Mouse (Mus musculus): ENCODE results near the gene Draxin.

The Draxin gene

DNA sequence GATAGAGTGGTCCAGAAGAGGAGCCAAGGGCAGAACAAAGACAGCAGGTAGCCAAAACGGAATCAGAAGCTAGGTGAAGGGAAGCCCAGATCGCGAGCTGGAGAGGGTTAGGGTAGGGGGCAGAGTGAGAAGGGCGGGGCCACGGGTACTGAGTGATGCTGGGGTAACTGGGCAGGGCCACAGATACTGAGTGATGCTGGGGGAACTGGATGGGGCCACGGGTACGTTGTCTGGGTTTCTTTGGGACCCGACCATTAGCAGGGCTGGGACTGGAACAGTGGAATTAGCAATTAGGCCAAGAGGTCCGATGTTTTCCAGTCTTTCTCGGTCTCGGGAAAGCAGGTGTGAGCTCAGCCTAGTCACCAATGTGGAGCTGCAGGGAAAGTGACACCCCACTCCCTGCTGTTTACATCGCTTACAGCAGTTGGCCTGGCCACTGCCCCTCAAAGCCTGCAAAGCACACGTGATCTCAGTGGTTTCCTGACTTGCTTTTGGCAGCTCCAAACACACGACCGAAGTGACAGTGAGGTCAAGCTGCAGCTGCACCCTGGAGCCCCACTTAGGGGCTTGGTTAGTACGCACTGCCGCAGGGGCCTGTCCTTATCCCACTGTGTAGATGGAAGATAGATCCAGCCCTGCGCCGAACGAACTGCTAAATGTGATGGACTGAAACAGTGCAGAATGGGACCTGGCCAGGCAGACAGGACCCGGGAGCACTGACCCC is 47.2 kb downstream of the Draxin start:
- no peak for DNase-seq (ENCODE audit: low read depth)

DNA sequence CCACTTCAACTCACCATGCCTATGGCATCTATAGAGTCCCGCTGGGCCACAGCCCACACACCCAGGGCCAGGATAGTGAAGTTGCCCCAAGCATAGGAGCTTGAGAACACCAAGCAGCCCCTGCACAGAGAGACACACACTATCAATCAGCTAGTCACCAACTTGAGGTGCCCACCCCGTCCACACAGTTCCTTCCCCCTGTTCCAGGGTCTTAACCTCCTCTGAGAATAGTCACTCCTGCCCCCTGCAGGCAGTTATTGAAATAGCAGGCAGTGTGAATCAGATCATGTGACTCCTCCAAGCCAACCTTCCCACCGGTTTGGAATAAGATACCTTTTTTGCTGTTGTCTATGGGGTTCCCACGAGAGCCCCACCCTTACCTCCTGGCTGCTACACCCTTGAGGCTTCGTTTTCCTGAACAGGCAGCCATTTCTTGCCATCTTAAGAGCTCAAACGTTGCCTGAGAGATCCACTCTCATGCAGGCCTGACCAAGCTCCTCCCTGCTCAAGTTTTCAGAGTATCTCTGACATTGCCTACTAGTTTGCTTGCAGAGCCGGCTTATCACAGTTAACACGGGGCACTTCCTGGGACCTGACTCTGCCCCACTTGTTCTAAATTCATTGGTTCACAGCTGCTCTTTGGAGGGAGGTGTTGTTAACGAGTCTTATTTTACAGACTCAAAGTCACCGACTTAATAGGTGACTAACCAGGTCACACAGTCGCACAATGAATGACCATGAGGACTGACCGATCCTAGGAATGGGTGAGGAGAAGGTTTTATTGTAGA is 48.0 kb downstream of the Draxin start:
- no peak for DNase-seq (ENCODE audit: low read depth)

DNA sequence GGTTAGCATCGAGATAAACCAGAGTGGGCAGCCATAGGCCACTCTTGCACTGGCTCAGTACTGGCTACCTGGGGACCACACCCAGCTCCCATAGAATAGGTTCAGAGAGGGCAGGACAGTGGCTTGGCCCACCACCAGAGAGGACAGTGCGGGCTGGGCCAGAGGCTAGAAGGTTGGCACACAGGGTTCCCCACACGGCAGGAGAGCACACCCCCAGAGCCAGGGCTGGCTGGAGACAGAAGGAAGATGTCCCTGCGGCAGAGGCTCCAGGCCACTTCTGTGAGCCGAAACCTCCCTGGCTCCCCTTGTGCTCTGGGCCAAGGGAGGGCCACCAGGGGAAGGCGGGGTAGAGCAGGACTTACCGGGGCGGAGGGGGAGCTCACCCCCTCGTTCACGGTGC is 49.3 kb downstream of the Draxin start:
- DNase-seq (ENCODE audit: low read depth), result no peak

DNA sequence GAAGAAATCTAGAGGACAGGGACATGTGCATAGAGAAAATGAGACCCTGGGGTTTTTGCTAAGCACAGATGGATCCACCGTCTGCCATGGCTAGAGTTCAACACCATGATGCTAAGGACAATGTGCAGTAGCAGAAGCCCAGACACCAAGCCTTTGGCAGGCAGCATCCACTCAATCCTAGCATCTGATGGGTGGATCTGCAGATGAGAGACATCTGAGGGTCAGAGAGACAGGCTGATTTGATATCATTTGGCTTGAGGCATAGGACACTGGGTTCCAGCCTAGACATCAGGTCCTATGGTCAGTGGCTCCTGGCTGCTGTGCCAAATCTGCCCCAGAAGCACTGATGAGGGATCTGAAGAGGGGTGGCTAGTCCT is 49.9 kb downstream of the Draxin start:
- DNase-seq (ENCODE audit: low read depth), result no peak

DNA sequence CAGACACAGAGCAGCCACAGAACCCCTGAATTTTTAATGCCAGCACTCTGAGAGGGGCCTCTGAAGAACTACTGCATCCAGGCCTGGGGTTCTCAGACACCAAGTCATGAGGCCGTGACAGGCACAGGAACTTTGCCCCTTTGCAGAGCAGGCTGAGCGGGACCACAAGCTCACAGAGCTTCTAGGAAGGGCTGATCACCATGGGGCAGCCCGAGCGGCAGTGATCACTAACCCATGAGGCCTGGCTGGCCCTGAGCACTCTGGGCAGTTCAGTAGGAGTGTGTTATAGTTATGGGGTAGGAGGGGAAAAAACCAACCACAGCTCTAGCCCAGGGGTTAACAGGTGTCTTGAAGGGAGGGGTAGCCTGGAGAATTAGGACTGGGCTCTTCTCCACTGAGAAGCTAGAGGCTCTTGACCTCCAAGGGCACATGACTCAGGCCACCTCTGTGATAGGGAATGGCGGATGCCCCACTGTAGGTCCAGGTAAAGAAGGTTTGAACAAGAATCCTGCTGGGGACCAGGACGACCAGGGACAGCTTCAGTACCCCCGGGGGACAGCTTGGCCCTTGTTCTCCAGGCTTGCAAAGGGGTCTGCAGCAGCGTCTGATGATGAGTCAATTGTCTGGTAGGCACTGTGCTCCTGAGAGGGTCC is 50.4 kb downstream of the Draxin start:
- DNase-seq (ENCODE audit: low read depth), result no peak

DNA sequence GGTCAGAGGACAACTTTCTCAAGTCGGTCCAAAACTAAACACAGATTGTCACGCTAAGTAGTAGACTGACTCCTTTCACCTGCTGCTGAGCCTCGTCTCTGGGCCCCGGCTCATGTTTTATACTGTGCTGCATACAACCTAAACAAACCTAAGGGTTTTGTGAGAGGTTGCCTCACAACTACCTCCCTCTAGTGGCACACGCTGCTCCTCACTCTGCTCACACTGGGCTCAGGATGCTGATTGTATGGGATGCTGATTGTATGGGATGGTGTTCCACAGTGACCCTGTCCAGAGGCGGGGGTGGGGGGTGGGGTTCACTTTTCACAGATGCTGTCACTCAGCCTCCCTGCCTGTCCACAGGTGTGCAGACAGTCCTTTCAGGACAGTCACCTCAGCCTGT is 51.3 kb downstream of the Draxin start:
- no peak for DNase-seq (ENCODE audit: low read depth)

DNA sequence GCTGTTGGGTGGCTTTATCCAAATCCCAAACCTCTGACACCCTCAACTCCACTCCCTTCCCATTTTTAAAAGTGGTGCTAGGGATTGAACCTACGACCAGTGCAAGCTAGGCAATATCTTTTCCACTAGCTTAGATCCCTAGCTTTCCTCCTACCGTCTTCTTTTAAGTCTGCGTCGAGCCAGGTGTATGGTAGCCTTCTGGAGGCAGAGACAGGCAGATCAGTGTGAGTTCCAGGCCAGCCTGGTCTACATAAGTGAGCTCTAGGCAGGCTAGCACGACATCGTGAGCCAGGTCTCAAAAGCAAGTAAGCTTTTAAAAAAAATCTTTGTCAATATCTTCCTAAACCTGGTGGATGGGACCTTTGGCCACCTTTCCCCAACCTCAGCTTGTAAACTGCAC is 54.6 kb downstream of the Draxin start:
- DNase-seq (ENCODE audit: low read depth), result no peak

DNA sequence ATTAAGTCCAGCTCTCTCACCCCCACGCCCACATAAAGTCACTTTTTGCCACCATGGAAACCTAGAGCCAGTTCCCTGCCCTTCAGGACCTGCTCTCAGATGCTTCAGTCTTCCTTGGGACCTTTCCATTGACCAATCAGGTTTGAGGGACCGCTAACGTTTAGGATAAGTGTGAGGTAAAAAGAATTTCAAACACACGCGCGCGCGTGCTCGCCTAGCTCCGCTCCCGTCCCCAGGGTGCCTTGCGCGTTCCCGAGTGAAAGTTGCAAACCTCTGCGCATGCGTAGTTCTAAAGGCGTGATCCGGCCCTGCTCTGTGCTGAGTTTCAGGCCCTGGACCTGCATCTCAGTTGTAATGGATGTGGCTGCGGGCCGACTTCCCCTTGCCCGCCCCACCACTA is 55.2 kb downstream of the Draxin start:
- DNase-seq (ENCODE audit: low read depth), result no peak

DNA sequence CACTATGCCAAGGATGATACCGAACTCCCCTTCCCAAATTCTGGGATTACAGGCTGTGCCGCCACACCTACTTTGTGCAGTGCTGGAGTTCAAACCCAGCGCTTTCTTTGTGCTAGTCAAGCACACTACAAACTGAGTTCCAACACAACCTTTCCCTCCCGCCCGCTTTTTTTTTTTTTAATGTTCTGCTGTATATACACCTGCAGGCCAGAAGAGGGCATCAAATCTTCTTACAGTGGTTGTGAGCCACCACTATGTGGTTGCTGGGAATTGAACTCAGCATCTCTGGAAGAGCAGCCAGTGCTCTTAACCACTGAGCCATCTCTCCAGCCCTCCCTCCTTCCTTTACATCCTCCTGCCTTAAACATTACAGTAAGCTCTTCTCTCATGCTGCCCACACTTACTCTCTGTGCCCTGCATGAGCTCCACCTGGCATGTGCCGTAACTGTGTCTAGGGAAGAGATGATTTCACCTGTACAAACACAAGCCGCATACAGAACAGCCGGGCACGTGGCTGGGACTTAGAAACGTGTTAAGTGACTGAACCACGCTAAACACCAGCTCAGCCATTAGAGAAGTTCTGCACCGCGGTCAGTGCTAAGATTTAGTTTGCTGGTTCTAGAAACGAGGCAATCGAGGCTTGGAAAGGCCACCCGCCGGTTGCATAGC is 55.8 kb downstream of the Draxin start:
- no peak for DNase-seq (ENCODE audit: low read depth)

DNA sequence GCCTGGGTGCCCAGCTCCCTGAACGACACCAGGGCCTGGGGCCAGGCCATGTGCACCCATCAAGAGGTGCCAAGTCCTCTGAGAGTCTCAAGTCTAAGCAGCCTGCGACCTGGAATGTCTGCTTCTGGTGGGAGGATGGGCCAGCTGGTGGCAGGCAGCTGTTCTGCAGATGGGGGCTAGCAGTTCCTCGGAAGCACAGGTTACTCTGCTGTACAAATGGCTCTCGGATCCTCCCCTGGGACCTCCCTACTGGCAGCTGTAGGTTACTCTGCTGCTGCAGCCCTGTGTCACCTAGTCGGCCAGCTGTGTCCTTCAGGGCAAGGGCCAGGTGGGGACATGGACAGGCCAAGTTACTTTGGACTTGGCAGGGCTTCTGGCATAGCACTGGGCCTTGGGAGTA is 59.0 kb downstream of the Draxin start:
- no peak for DNase-seq (ENCODE audit: low read depth)

DNA sequence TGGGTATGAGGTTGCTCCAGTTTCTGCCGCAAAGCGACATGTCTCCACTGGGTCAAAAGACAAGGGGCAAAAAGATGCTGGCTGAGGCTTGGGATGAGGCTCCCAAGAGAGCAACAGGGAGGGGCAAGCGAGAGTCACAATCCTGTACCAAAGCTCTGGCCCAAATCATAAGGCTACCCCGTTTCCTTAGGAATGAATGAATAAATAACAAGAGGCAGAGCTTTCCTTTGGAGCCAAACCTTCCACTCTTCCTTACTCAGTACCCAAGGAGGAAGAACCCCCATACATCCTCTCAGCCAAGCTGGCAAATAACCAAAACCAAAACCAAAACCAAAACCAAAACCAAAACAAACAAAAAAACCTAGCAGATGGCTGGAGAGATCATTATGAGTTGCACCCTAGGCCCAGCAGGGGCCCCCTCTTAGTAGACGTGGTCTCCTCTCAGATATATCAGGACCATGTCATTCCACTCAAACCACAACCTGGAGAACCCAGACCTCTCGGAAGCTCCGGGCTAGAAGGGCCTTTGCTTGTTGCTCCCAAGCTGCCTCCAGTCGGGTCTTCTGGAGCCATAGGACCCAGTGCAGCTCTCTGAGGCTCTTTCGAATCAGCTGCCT is 60.8 kb downstream of the Draxin start:
- no peak for DNase-seq (ENCODE audit: low read depth)

DNA sequence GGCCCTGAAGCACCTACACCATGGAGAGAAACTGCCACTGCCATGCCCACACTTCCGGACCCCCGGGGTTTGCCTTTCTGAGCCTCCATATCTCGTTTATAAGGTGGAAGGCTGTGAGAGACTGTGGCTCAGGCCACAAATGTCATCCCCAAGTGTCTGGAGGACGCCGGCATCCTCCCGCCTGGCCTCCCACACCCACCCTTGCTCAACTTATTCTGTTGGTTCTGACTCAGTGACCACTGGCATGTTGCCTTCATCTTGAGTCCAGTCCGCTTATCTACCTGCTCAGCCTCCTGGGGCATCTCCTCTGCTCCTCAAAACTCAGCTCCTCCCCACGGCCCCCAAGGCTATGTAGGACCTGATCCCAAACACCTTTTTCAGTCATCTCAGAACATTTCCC is 63.2 kb downstream of the Draxin start:
- no peak for DNase-seq (ENCODE audit: low read depth)

DNA sequence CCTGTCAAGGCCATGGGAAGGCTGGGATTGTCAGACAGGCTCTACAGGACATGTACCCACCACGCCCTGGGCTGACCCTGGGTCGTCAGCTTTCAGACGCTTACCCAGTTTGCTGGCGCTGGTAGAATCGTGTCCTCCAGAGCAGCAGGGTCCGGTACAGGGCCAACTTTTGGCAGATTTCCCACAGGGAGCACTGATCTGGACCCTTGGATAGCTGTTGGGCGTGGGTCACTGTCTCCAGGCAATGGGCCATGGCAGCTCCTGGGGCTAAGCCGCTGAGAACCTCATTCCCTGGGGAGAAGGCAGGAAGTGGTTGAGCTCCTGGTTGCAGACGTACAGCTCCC is 64.1 kb downstream of the Draxin start:
- DNase-seq (ENCODE audit: low read depth), result no peak

DNA sequence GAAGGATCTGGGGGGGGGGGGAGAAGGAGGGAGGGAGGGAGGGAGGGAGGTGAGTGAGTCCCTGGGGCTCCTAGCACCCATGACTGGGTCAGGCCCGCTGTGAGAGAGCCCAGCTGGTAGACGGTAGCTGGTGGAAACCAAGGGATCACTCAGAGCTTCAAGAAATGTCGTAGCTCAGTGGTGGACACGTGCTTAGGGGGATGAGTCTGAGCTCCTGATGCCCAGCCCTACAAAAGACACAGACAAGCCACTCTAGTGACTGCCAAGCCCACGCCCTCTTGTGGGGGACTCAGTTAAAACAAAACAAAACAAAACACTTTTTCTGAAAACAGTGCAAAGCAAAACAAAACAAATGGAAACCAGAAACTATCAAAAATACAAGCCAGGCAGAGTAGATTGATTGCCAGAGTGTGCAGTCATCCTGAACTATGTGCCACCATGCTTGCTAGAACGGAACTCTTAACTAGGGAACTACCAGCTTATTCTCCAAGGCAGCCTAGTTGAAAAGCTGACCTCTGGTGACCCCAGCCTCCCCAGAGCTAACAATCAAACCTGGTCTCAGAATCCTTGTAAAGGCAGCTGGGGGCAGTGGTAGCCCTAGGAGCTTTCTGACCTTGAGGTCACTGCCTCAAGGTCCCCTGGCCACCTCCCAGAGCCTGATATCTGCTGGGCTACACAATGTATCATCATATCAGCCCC is 64.6 kb downstream of the Draxin start:
- DNase-seq (ENCODE audit: low read depth), result no peak

DNA sequence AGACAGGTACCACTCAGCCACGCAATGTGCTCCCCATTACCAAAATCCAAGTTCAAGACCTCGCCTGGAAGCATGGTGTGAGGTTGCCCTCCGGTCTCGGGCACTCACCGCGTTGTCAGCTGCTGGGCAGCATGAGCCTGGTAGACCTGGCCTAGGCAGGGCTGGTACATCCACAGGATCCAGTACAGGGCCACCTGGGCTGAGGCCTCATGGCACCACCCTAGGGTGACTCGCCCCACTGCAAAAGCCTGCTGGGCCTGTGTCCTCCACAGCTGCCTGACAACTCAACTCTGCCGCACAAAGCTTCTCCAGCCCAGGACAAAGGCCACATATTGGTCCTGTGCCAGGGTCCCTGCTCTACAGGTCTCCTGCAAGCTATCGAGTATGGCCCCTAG is 69.4 kb downstream of the Draxin start:
- DNase-seq (ENCODE audit: low read depth), result no peak

DNA sequence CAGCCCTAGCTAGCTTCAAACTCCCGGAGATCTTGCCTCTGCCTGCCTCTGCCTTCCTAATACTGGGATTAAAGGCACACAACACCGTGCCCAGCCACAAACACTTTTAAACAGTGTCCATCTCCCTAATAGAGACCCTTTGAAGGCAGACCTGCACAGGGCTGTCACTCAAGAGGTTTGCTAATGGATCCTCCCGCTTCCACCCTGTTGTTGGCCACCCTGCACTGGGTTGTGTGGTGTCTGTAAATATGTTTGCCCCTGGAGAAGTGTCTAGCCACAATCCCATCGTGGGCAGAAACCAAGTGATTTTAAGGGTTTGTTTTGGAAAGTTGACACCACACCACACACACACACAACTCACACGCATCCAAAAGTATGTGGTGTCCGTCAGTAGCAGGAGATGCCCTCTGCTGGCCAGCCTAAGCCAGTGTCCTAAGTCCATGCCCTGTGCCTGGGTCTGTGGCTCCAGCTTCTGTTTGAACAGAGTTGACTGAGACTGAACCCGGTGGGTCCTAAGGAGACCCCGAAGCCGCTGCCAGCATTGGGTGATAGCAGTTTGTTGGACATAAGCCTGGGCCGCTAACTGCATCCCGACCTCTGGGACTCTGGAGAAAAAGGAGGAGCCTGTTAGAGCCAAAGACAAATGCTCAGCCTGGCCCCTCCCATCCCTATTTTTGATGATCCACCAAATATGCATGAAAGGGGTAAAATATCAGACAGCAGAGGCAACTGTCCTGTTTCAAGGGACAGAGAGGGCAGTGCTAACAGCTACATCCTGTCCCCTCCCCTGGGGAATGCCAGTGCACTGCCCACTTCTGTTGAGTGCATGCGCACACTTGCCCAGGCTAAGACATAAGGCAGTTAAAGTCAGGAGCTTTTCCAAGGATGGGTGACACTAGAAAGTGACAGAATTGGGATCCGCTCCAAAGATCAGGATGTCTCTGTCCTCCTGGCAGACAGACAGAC is 70.1 kb downstream of the Draxin start:
- DNase-seq (ENCODE audit: low read depth), result no peak

DNA sequence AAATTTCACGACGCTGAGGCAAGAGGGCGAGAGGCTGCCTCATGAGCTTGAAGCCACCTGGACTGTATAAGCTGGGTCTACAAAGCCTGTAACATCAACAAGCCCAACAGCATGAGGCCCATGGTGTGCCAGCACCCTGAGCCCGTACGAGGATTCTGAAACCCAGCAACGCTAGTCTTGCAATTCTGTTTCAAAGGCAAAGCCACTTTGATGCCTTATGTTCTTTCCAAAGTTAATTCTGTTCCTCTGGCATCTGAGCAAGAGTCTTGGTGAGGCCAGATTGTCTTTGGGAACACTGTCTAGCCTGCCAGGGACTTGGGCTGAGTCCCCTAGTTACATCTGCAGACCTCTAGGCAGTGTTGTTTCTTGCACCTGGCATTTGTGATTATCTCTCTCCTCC is 71.5 kb downstream of the Draxin start:
- DNase-seq (ENCODE audit: low read depth), result no peak

DNA sequence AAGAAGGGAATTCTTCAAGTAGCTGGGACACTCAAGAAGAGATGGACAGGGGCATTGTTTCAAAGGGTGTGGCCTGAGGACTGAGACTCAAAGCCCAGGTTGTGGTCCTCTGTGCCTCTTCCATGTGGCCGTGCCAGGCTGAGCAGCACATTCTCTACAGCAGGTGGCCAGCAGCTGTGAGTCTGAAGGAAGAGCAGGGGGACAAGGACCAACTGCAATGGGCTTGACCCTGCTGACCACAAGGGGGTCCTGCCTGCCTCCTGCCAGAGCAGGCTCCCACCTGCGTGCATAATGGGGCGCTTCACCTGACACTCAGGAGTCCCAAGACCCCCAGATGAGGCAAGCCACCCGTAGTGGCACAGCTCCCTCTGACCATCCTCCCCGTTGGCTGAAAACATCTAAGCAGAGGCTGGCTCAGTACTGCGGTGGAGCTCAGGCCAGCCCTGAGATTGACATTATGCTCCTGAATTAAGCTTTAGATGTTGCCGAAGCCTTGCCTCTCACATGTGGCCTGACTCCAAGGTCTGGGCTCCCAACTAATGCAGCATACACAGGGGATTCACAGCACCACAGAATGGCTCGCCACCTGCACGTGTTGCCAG is 72.2 kb downstream of the Draxin start:
- DNase-seq (ENCODE audit: low read depth), result no peak

DNA sequence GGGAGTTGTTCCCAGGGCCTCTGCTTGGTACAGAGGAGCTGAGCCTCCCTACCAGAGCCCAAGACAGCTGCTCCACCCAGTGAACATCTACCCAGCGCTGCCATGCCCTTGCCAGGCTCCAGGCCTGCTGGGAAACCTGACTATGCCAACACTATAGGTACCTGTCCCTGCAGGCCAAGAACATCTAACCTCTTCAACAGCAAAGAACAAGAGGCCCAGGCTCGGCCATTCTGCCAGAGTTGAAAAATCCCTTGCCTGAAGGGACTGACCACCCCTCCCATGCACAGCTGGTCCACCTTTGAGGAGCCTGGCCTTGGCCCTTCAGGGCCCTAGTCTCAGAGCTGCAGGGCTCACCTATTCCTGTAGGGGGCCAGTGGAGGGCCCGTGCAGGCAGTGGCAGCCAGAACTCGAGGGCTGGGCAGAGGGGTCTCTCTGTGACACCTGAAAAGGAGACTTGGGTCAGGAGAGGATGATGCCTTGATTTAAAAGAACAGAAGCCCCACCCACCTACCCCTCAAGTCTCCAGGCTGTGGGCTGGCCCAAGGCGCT is 72.8 kb downstream of the Draxin start:
- DNase-seq (ENCODE audit: low read depth), result no peak

DNA sequence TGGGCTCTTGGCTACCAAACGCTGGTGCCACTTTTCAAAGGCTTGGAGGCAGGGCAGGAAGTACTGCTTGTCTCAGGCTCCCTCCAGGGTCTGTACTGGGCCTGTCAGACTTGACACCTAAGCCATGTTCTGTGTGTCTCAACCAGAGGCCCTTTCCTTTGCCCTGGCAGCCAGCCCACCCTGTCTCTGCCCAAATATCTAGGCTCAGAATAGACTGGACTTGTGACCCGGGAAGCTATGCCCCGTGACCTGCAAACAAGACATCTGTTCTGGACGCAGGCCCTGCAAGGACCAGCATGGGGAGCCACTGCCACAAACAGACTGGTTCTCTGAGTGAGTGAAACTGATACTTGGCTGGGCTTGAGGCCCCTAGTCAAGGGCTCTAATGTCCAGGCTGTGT is 73.7 kb downstream of the Draxin start:
- no peak for DNase-seq (ENCODE audit: low read depth)

Measured in fibroblast of lung, adult 2 months (primary cell).